Mouse (Mus musculus): ENCODE results near the gene F2. TPM values are rescaled to one million over a fixed set of nuclear protein-coding genes. Genes with fewer than 3 reads are reported as not detected.

Gene F2
- polyA plus RNA-seq (2014; fragmentation: Nextera tagmentation; extraction: Ambion mirVana) = 0.36 and 0.39 TPM in 2 replicates

DNA sequence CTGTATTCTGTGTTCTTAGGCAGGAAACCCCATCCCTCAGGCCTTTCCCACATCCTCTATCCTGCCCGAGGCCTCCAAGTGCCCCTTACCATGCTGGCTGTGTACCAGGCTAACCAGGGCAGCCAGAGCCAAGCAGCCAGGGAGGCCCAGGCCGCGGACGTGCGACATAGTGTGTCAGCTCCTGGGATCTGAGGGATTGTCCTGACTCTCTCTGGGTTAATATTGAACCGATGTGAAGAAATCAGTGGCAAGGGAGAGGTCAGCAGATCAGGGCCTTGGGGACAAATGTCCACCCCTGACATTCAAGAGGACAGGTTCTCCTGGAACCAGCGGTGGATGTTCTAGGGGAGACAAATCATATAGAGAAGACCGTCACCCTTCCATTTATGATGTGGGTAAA lies at the start of gene F2:
Gene F2, minus strand, starts transcription at position 186 of the 400 bp plus-strand sequence.
- Histone ChIP-seq H3K4me3 (ENCODE audit: low read depth, low read length) (no peak within 1 kb of the TSS), H3K4me1 (ENCODE audit: control insufficient read depth, insufficient read depth, low read length) (no peaks in the 10 kb centered on the region), H3K27ac (ENCODE audit: low read depth, low read length) (no peak within 1 kb of the TSS), H3K9me3 (ENCODE audit: control insufficient read depth, low read length) (no peaks in the 10 kb centered on the region), H3K4me2 (ENCODE audit: low read depth, low read length) (no peak within 1 kb of the TSS), H3K27me3 (ENCODE audit: control insufficient read depth, insufficient read depth, low read length) (no peaks in the 10 kb centered on the region), H3K9ac (replicated peaks; ENCODE audit: low read depth, low read length) (no peak within 1 kb of the TSS), H3K36me3 (ENCODE audit: control insufficient read depth, insufficient read depth, low read length) (no peaks in the 10 kb centered on the region)
- 91% methylated on average over 8 of the region's 8 CpGs for WGBS
- no peak for ATAC-seq (ENCODE audit: low read depth)

DNA sequence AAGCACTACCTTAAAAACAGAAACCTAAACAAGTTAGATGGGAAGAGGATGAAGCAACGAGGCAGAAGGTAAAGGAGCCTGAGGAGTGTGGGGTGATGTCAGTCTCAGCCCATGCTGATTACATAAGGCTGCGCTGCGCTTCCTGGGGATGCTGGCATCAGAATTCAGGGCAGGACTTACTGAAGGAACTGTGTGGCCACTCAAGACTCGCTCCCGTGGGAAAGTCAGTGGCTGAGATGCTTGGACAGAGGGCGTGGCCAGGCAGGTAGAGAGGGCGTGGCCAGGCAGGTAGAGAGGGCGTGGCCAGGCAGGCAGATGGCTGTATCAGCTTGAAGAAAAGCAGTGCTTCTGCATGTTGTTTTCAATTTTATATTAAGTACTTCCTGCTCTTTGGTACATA lies 47.7 kb upstream of the F2 start:
- H3K27ac ChIP-seq (ENCODE audit: low read depth, low read length) = no peak overlapping the region
- WGBS = 76% methylated on average over 8 of the region's 8 CpGs
- no peaks in the 10 kb centered on the region for H3K4me1 ChIP-seq (ENCODE audit: control insufficient read depth, insufficient read depth, low read length)
- no peak overlapping the region for H3K4me2 ChIP-seq (ENCODE audit: low read depth, low read length)
- no peak overlapping the region for H3K4me3 ChIP-seq (ENCODE audit: low read depth, low read length)
- ATAC-seq (ENCODE audit: low read depth) = no peak
- H3K36me3 ChIP-seq (ENCODE audit: control insufficient read depth, insufficient read depth, low read length) = peaks cover 55% of the 10 kb centered on the region; the same call in 1 of the 2 replicates
- H3K9ac ChIP-seq (replicated peaks; ENCODE audit: low read depth, low read length) = no peak overlapping the region
- no peaks in the 10 kb centered on the region for H3K9me3 ChIP-seq (ENCODE audit: control insufficient read depth, low read length)
- H3K27me3 ChIP-seq (ENCODE audit: control insufficient read depth, insufficient read depth, low read length) = no peaks in the 10 kb centered on the region

DNA sequence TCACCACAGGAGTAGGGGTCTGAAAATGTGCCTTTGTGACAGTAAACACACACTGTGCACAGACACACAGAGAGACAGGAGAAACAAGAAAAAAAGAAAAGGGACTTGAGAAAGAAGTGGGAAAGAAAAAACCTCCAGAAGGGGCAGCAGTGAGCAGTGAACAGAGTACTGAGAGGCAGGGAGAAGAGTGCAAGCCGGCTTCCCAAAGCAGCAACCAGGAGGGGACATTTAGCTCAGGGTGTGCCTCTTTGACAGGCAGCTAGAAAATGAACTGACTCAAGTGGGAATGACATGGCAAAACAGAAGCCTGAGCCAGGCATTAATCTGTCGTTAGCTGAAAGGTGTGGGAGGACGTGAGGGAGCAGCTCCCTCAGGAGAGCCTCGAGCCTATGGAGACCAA lies 46.6 kb upstream of the F2 start:
- Histone ChIP-seq H3K27ac (ENCODE audit: low read depth, low read length) (no peak overlapping the region), H3K36me3 (ENCODE audit: control insufficient read depth, insufficient read depth, low read length) (peaks cover 55% of the 10 kb centered on the region; the same call in 1 of the 2 replicates), H3K4me1 (ENCODE audit: control insufficient read depth, insufficient read depth, low read length) (no peaks in the 10 kb centered on the region), H3K9ac (replicated peaks; ENCODE audit: low read depth, low read length) (no peak overlapping the region), H3K4me2 (ENCODE audit: low read depth, low read length) (no peak overlapping the region), H3K4me3 (ENCODE audit: low read depth, low read length) (no peak overlapping the region), H3K9me3 (ENCODE audit: control insufficient read depth, low read length) (no peaks in the 10 kb centered on the region), H3K27me3 (ENCODE audit: control insufficient read depth, insufficient read depth, low read length) (no peaks in the 10 kb centered on the region)
- ATAC-seq (ENCODE audit: low read depth) = no peak
- 66% methylated on average over 4 of the region's 4 CpGs for WGBS

DNA sequence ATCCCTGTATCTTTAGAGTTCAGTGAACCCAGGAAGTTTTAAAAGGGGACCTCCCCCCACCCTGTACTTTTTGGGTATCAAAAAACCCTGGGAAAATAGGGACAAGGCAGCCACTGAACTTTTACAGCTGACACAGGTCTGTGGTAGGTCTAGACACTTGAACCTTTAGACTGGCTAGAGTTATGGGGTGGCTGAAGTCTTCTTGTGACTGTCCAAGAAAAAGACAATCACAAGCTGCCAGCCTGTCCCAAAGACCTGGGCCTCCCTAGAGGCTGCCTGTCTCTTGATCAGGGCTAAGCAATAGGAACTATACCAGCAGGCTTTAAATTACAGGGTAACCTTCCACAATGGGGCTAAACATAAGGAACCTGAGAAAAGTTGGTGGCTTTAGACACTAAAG lies 40.7 kb upstream of the F2 start:
- Histone ChIP-seq H3K36me3 (ENCODE audit: control insufficient read depth, insufficient read depth, low read length) (peaks cover 54% of the 10 kb centered on the region), H3K9me3 (ENCODE audit: control insufficient read depth, low read length) (no peaks in the 10 kb centered on the region), H3K4me3 (ENCODE audit: low read depth, low read length) (no peak overlapping the region), H3K27me3 (ENCODE audit: control insufficient read depth, insufficient read depth, low read length) (no peaks in the 10 kb centered on the region), H3K27ac (ENCODE audit: low read depth, low read length) (no peak overlapping the region), H3K4me2 (ENCODE audit: low read depth, low read length) (no peak overlapping the region), H3K4me1 (ENCODE audit: control insufficient read depth, insufficient read depth, low read length) (no peaks in the 10 kb centered on the region), H3K9ac (replicated peaks; ENCODE audit: low read depth, low read length) (no peak overlapping the region)
- ATAC-seq (ENCODE audit: low read depth) = no peak

DNA sequence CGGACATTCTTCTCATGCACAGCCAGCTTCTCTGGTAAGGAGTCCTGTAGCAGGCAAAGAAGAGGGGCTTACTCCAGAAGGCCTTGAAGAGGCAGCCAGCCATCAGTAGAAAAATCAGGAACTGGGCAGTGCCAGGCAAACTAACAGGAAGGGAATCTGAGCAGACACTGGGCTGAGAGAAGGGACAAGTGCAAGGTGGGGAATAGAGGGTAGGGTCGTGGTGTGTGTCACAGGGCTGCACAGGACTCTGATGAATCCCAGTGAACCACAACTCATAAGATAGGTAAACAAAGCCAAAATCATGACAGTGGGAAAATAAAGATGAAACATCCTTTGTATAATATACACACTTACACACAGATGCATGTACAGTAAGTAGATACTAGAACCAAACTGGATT lies 40.2 kb upstream of the F2 start:
- Histone ChIP-seq H3K4me3 (ENCODE audit: low read depth, low read length) (no peak overlapping the region), H3K9me3 (ENCODE audit: control insufficient read depth, low read length) (no peaks in the 10 kb centered on the region), H3K9ac (replicated peaks; ENCODE audit: low read depth, low read length) (no peak overlapping the region), H3K27me3 (ENCODE audit: control insufficient read depth, insufficient read depth, low read length) (no peaks in the 10 kb centered on the region), H3K36me3 (ENCODE audit: control insufficient read depth, insufficient read depth, low read length) (peaks cover 49% of the 10 kb centered on the region), H3K4me2 (ENCODE audit: low read depth, low read length) (no peak overlapping the region), H3K27ac (ENCODE audit: low read depth, low read length) (no peak overlapping the region), H3K4me1 (ENCODE audit: control insufficient read depth, insufficient read depth, low read length) (no peaks in the 10 kb centered on the region)
- ATAC-seq (ENCODE audit: low read depth) = no peak
- WGBS = 78% methylated on average over 2 of the region's 2 CpGs

DNA sequence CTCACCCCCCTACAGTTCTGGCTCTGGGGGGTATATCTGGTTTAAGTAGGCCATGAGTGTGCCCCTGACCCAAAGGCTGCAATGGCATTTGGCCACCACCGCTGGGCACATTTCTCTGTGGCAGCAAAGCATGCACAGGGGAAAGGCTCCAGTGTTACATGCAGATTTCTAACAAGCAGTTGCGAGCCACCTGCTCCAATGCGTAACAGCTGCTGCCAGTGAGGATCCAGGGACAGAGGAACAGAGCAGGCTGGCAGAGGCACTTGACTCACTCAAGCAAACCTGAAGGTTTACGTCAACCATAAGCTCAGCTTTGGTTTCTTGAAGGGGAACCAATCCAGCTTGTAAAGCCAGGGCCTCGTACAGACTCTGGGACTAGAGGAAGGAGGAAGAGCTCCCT lies 38.7 kb upstream of the F2 start:
- Histone ChIP-seq H3K27ac (ENCODE audit: low read depth, low read length) (no peak overlapping the region), H3K36me3 (ENCODE audit: control insufficient read depth, insufficient read depth, low read length) (peaks cover 53% of the 10 kb centered on the region), H3K4me1 (ENCODE audit: control insufficient read depth, insufficient read depth, low read length) (no peaks in the 10 kb centered on the region), H3K9ac (replicated peaks; ENCODE audit: low read depth, low read length) (no peak overlapping the region), H3K9me3 (ENCODE audit: control insufficient read depth, low read length) (no peaks in the 10 kb centered on the region), H3K4me3 (ENCODE audit: low read depth, low read length) (no peak overlapping the region), H3K4me2 (ENCODE audit: low read depth, low read length) (no peak overlapping the region), H3K27me3 (ENCODE audit: control insufficient read depth, insufficient read depth, low read length) (no peaks in the 10 kb centered on the region)
- no peak for ATAC-seq (ENCODE audit: low read depth)
- WGBS = 93% methylated on average over 5 of the region's 5 CpGs

DNA sequence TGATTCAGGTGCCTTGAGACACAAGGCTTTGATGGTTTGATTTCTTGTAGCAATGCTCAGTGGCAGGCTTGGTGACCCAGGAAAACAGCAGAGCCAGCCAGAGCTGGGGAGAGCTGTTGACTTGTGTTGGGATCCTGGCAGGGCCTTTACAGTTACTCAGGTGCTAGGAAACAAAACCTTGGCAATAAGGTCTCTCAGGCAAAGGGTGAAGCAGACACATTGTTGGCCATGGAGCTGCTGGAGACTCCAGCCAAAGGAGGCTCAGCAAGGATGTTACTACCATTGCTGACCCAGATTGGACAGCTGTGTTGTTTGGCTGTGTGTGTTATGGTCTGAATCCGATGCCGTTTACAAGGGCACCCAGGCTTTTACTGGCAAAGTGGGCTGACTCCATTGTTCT lies 37.4 kb upstream of the F2 start:
- Histone ChIP-seq H3K4me2 (ENCODE audit: low read depth, low read length) (no peak overlapping the region), H3K9me3 (ENCODE audit: control insufficient read depth, low read length) (no peaks in the 10 kb centered on the region), H3K27me3 (ENCODE audit: control insufficient read depth, insufficient read depth, low read length) (no peaks in the 10 kb centered on the region), H3K36me3 (ENCODE audit: control insufficient read depth, insufficient read depth, low read length) (peaks cover 63% of the 10 kb centered on the region), H3K4me1 (ENCODE audit: control insufficient read depth, insufficient read depth, low read length) (no peaks in the 10 kb centered on the region), H3K27ac (ENCODE audit: low read depth, low read length) (no peak overlapping the region), H3K9ac (replicated peaks; ENCODE audit: low read depth, low read length) (no peak overlapping the region), H3K4me3 (ENCODE audit: low read depth, low read length) (no peak overlapping the region)
- 63% methylated on average over 2 of the region's 2 CpGs for WGBS
- no peak for ATAC-seq (ENCODE audit: low read depth)

DNA sequence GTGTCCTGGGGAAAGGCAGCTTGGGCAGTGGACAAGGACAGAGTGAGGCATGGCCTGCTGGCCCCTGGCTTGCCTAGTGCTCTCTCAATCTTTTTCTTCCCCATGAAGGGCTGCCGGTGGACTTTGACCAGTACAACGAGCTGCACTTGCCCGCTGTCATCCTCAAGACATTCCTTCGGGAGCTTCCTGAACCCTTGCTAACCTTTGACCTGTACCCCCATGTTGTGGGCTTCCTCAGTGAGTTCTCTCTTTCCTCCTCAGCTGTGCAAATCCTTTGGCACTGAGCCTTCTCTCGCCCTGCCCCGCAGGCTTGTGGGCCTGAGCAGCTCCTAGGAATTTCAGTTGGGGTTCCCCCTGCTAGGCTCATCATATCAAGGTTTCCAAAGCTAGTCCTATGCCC lies 33.8 kb upstream of the F2 start:
- H3K9ac ChIP-seq (replicated peaks; ENCODE audit: low read depth, low read length) = no peak overlapping the region
- no peak overlapping the region for H3K4me2 ChIP-seq (ENCODE audit: low read depth, low read length)
- no peaks in the 10 kb centered on the region for H3K9me3 ChIP-seq (ENCODE audit: control insufficient read depth, low read length)
- H3K36me3 ChIP-seq (ENCODE audit: control insufficient read depth, insufficient read depth, low read length) = peaks cover 64% of the 10 kb centered on the region
- H3K4me1 ChIP-seq (ENCODE audit: control insufficient read depth, insufficient read depth, low read length) = no peaks in the 10 kb centered on the region
- WGBS = 91% methylated on average over 6 of the region's 6 CpGs
- H3K4me3 ChIP-seq (ENCODE audit: low read depth, low read length) = no peak overlapping the region
- no peak overlapping the region for H3K27ac ChIP-seq (ENCODE audit: low read depth, low read length)
- no peak for ATAC-seq (ENCODE audit: low read depth)
- H3K27me3 ChIP-seq (ENCODE audit: control insufficient read depth, insufficient read depth, low read length) = no peaks in the 10 kb centered on the region

DNA sequence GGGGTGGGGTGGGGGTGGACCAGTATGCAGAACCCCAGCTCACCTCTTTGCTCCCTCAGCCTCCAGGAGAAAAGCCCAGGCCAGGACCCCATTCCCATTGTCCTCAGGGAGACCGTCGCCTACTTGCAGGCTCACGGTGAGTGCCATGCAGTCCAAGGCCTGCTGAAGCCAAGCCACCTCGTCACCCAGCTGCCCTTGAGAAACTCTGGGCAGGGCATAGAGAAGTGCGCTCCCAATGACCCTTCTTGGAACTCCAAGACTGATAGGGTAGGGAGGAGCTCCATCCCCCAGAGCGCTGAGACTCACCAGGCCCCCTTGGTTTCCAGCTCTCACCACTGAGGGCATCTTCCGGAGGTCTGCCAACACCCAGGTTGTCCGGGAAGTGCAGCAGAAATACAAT lies 33.1 kb upstream of the F2 start:
- Histone ChIP-seq H3K9ac (replicated peaks; ENCODE audit: low read depth, low read length) (no peak overlapping the region), H3K4me2 (ENCODE audit: low read depth, low read length) (no peak overlapping the region), H3K4me3 (ENCODE audit: low read depth, low read length) (no peak overlapping the region), H3K9me3 (ENCODE audit: control insufficient read depth, low read length) (no peaks in the 10 kb centered on the region), H3K4me1 (ENCODE audit: control insufficient read depth, insufficient read depth, low read length) (no peaks in the 10 kb centered on the region), H3K27ac (ENCODE audit: low read depth, low read length) (no peak overlapping the region), H3K36me3 (ENCODE audit: control insufficient read depth, insufficient read depth, low read length) (peaks cover 68% of the 10 kb centered on the region), H3K27me3 (ENCODE audit: control insufficient read depth, insufficient read depth, low read length) (no peaks in the 10 kb centered on the region)
- 91% methylated on average over 8 of the region's 8 CpGs for WGBS
- no peak for ATAC-seq (ENCODE audit: low read depth)

DNA sequence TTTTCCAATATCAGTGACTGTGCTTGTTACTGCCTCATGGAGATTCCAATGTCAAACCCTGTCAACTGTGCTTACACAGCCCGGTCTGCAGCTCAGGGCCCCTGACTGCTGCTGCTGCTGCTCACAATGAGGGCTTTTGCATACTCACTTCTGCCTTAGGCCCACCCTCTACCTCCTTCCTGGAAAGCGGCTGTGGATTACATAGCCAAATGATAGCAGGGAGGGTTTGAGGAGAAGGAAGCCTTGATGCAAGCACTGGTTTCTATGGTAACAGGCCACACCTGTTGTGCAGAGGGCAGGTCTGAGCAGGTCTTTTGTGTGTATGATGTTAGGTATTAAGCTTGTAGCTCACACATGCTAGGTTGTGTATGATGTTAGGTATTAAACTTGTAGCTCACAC lies 31.5 kb upstream of the F2 start:
- Histone ChIP-seq H3K4me3 (ENCODE audit: low read depth, low read length) (no peak overlapping the region), H3K9me3 (ENCODE audit: control insufficient read depth, low read length) (no peaks in the 10 kb centered on the region), H3K27me3 (ENCODE audit: control insufficient read depth, insufficient read depth, low read length) (no peaks in the 10 kb centered on the region), H3K4me2 (ENCODE audit: low read depth, low read length) (no peak overlapping the region), H3K36me3 (ENCODE audit: control insufficient read depth, insufficient read depth, low read length) (peaks cover 72% of the 10 kb centered on the region), H3K9ac (replicated peaks; ENCODE audit: low read depth, low read length) (no peak overlapping the region), H3K27ac (ENCODE audit: low read depth, low read length) (no peak overlapping the region), H3K4me1 (ENCODE audit: control insufficient read depth, insufficient read depth, low read length) (no peaks in the 10 kb centered on the region)
- ATAC-seq (ENCODE audit: low read depth) = no peak
- 88% methylated on average over 2 of the region's 2 CpGs for WGBS
